Mouse (Mus musculus) olfactory bulb, adult 2 months (tissue): Measurements from ENCODE around the gene Cnrip1. TPM values are rescaled to one million over a fixed set of nuclear protein-coding genes. Genes with fewer than 3 reads are reported as not detected.
"Not testable (repeated sequence)": the region's sequence is repeated elsewhere in the genome, so short reads cannot be mapped to it uniquely, and the experiment has no call there.

Source experiments
- H3K27ac ChIP-seq: fragments of 200-500 bp; 2 replicates; pipeline ENCODE4 v1.5.1; 2012; ENCODE audit warnings: low read depth, low read length; ENCODE audit not compliant: insufficient read depth
- H3K4me1 ChIP-seq: fragments of 200-500 bp; 2 replicates; pipeline ENCODE4 v1.6.1; 2012; ENCODE audit warnings: low read length; ENCODE audit not compliant: control insufficient read depth, insufficient read depth
- H3K4me3 ChIP-seq: fragments of 200-500 bp; 2 replicates; pipeline ENCODE4 v1.5.1; 2012; ENCODE audit warnings: mild to moderate bottlenecking, low read depth, low read length, moderate library complexity; ENCODE audit not compliant: insufficient read depth
- CTCF ChIP-seq: fragments of 200-500 bp; IDR thresholded peaks from 2 replicates; pipeline ENCODE4 v1.5.1; 2012; ENCODE audit warnings: low read depth, mild to moderate bottlenecking, low read length, moderate library complexity; ENCODE audit not compliant: insufficient read depth
- POLR2A ChIP-seq: fragments of 200-500 bp; IDR thresholded peaks from 2 replicates; pipeline ENCODE4 v1.6.1; 2012; ENCODE audit warnings: mild to moderate bottlenecking, low read depth, low read length, moderate library complexity; ENCODE audit not compliant: insufficient read depth
- WGBS: fragments of 180-500 bp; shearing (Covaris S2); methylation state at CpG from one replicate; pipeline ENCODE4 v1.1.7; 2018; 5-methylcytosine and 5-hydroxymethylcytosine counted together
- polyA plus RNA-seq: library from polyadenylated mRNA; stranded (reverse); fragments of >200 nt; gene quantifications from 2 replicates; pipeline ENCODE4 v1.2.4, GENCODE M21; 2012; ENCODE audit warnings: low replicate concordance; ENCODE audit not compliant: missing spikeins, insufficient read depth, insufficient read length

Gene Cnrip1
- not detected in 2 replicates for polyA plus RNA-seq

DNA sequence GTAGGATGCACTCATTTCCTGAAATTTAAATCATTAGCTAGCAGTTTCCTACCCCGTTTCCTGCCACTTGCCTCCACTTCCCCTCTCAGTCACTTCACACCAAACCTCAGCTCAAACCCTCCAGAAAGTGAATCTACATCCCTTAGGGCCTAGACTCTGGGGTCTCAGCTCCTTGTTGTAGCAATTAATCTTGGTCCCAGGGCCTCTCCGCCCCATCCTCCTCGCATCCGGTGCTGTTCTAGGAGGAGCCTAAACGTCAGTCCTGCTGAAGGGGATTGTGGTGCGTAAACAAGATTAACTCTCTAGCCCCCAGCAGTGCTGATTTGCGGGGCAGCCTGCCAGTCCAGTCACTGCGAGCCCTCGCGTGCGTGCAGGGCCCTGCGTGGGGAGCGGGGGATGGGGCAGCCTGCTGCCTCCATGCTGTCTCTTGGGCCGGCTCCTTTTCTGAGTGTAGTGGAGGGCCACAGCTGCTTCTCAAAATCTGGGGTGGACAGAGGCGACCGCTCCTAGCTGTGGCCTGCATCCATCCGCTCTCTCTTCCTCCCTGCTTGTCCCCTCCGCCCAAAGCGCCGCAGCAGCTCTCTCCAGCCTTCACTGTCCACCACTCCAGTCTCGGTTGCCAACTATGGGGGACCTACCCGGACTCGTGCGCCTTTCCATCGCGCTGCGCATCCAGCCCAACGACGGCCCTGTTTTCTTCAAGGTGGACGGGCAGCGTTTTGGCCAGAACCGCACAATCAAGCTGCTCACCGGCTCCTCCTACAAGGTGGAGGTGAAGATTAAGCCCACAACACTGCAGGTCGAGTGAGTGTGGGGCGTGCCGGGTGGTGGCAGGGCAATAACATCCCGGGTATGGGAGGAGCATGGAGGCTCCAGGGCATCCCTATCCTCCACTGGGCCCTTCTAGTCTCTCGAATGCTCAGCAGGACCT, at the start of gene Cnrip1, which contains the start of gene Plek:
Cnrip1 (plus strand) TSS at position 42 of the 931 bp plus-strand sequence.
Plek (minus strand) TSS at position 837 of the 931 bp plus-strand sequence.
- H3K4me1 ChIP-seq = peaks cover 2% of the 10 kb centered on the region; the same call in 1 of the 2 replicates
- peak within 1 kb of the TSS; percentile 71 for H3K27ac ChIP-seq
- H3K4me3 ChIP-seq = peak within 1 kb of the TSS; percentile 79
- peak; percentile 17; the same call in 1 of the 2 replicates for TF ChIP-seq POLR2A
- TF ChIP-seq CTCF = no peak
- under 1% methylated on average over 38 of the region's 38 CpGs for WGBS

DNA sequence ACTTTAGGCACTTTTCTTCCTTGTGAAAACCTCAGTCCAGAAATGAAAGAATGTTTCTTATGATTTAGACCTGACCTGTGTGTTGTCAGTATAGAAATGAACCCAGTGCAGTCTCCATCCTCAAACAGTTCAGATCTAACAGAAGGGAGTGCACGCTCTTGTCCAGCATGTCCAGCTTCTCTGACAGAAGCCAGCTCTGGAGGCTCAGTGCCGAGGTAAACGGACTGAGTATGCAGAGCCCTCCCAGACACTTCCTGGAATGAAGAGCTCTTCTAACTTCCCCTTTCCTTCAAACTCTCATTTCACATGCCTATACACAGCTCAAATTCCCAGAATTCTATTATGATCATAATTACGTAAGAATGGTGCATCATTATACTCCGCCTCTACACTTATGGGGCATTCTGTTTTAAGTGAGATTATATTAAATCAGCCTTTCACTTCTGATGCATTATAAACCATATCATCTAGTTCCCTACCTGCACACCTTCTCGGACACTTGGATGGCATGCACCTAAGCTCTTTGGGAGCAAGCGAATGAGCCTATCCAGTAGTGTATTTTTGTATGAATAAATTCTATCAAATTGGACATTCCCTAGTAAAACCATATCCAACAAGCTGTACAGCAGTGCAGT, 48.5 kb upstream of the Cnrip1 start:
- WGBS = 89% methylated on average over 7 of the region's 7 CpGs
- Histone ChIP-seq H3K27ac (no peak overlapping the region), H3K4me3 (no peak overlapping the region), H3K4me1 (no peaks in the 10 kb centered on the region)
- TF ChIP-seq CTCF (no peak), POLR2A (no peak)

DNA sequence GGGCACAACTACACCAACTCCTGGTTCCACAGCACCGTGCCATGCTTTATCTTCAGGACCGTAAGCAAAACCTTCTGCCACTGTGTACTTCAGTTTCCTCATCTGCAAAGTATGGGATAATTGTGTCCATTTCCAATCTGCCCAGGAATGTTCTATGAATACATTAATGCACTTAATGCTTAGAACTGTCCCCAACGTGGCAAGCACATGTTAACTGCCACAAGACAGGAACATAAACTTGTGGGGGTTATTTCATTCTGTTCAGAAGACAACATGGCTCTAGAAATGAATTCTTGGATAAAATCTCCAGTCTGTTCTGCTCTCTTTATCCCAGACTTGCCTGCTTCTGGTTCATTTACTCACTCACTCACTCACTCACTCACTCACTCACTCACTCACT, 47.6 kb upstream of the Cnrip1 start:
- Histone ChIP-seq H3K4me1 (no peaks in the 10 kb centered on the region), H3K4me3 (no peak overlapping the region), H3K27ac (no peak overlapping the region)
- WGBS = 81% methylated on average over 3 of the region's 3 CpGs
- TF ChIP-seq POLR2A (no peak), CTCF (no peak)

DNA sequence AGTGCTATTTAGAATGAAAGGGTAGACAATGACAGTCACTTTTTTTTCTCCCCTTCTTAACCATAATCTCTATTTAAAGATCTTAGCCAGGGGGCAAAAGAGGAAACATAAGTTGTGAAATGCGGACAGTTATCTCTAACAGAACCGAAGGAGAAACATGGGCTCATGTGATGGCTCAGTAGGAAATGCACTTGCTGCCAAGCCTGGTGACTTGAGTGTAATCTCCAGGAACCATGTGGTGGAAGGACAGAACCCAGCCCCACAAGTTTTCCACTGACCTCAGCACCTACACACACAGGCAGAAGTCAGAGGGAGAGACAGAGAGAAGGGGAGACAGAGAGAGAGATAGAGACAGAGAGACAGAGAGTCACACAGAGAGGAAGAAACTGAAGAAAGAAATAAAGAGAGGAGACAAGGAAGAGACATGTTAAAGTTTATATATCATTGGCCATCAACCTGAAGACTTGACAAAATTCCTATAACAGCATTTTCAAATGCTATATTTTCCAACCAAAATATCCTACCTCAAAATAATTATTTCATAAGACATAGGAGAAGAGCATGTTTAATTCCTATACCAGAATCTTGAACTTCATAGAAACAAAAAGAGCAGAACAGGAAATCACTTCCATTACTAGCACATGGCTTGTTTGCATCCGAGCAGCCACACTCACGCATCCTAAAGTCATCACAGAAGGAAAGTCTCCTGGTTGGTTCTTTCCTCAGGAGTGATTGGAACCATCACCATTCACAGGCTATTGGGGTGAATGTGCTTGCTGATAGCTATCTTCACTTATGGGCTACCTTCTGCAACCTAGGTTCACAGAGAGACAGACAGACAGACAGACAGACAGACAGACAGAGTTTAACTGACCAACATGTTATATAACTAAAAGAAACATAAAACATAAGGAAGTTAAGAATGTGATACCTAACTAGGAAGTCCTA, 46.2 kb upstream of the Cnrip1 start:
- Histone ChIP-seq H3K4me1 (no peaks in the 10 kb centered on the region), H3K4me3 (no peak overlapping the region), H3K27ac (no peak overlapping the region)
- TF ChIP-seq CTCF = no peak
- TF ChIP-seq POLR2A = no peak
- WGBS = 85% methylated on average over 4 of the region's 4 CpGs

DNA sequence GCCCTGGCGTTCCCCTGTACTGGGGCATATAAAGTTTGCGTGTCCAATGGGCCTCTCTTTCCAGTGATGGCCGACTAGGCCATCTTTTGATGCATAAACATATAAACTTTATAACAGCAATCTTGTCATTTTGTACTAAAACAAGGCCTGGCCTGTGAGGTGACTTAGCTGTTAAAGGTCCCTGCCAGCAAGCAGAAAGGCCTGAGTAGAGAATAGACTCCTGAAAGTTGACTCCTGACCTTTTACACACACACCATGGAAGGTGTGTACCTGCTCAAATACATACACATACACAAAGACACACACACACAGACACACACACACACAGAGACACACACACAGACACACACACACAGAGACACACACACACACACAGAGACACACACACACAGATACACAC, 44.9 kb upstream of the Cnrip1 start:
- WGBS = 91% methylated on average over 3 of the region's 3 CpGs
- H3K4me3 ChIP-seq, H3K4me1 ChIP-seq, H3K27ac ChIP-seq: not testable (repeated sequence)

DNA sequence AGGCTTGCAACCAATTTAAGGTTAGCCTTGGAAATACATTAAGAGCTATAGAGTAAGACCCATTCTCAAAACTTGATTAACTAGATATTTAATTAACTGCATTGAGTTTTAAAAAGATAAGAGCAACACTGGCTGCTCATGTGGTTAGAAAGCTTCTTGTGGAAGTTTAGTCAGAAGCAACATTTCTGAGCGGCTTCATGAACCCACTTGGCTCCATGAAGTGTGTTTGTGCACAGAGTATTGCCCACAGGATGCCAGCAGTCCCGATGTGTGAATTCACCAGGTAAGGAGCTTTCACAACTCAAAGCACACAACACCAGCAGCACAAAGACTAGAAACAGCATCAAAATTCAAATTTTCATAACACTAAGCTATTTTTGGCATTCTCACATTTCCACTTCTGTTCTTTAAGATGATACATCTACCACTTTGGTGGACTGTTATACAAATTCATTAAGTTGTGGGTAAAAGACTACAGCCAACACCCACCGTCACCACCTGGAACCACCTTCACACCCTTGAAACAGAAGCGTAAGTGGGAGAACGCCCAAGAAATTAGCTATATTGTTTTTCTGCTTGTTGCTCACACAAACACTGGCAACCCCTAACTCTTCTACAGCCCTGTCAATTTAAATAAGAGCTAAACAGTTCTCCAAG, 43.7 kb upstream of the Cnrip1 start:
- Histone ChIP-seq H3K4me3 (no peak overlapping the region), H3K27ac (no peak overlapping the region), H3K4me1 (no peaks in the 10 kb centered on the region)
- WGBS = 80% methylated on average over 5 of the region's 5 CpGs
- no peak for TF ChIP-seq CTCF

DNA sequence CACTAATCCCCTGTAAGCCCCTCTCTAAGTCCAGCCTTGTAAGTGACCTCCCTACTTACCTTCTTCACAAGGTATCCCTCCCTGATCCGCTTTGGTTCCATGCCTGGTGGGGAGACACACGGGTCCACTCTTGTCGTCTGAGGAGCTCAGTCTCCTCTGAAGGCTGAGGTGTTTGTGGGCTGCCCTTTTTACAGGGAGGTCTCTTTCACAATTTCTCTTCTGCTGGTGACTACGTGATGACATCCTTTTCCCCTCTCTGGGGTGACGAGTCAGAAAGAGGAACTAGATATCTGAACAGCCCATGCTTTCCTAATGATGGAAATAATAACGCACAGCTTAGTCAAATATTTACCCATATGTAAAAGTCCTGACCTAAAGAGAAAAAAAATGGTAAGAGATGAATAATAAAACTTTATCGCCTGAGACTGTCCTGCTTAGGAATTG, 42.9 kb upstream of the Cnrip1 start:
- TF ChIP-seq CTCF = no peak
- TF ChIP-seq POLR2A = no peak
- 84% methylated on average over 7 of the region's 7 CpGs for WGBS
- no peak overlapping the region for H3K27ac ChIP-seq
- H3K4me1 ChIP-seq = no peaks in the 10 kb centered on the region
- no peak overlapping the region for H3K4me3 ChIP-seq

DNA sequence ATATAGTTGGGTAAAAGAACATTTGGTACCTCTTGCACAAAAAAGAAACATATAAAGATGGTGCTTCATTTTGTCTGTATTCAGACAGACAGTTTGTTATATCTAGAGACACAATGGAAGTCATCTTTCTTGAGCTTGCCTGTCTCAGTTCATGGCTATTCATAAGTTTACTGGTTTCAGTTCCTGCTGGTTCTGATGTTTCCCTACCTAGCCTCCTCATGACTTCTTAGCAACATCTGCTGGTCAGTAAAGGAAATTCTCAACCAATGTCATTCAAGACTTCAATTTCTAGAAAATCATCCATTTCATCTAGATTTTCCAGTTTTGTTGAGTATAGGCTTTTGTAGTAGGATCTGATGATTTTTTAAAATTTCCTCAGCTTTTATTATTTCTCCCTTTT, 38.4 kb upstream of the Cnrip1 start:
- no peak overlapping the region for H3K27ac ChIP-seq
- TF ChIP-seq CTCF = no peak
- no peak for TF ChIP-seq POLR2A
- H3K4me3 ChIP-seq = no peak overlapping the region
- no peaks in the 10 kb centered on the region for H3K4me1 ChIP-seq
